Mouse (Mus musculus): ENCODE data around the gene Pttg1ip.

- TF ChIP-seq CTCF (IDR thresholded peaks at IDR 0.05; ENCODE audit: borderline replicate concordance, extremely low read depth, insufficient read depth, insufficient read length) (no peak), POLR2A (IDR thresholded peaks at IDR 0.05; ENCODE audit: borderline replicate concordance, extremely low read depth, insufficient read depth, insufficient read length, poor library complexity, severe bottlenecking) (no peak)
These were observed 29.4 kb upstream of the Pttg1ip start for GRCm38 (mm10) chr10:77552162-77552561.
